Mouse (Mus musculus): Measurements from ENCODE around the gene Rac3. TPM values are rescaled to one million over a fixed set of nuclear protein-coding genes. Genes with fewer than 3 reads are reported as not detected.
A peak's percentile ranks its signal among the peaks of the same experiment; 100 is the strongest.

The Rac3 gene
- total and polyA plus RNA-seq, 2 experiments from 2014 or later = 788 to 808 TPM

GRCm38 (mm10) chr11:120720450-120720849, 820 bp upstream of the Rac3 start:
- Histone ChIP-seq H3K4me3 (ENCODE audit: low read depth, low read length) (peak overlapping the region; percentile 79), H3K27ac (ENCODE audit: low read depth, low read length) (peak overlapping the region; percentile 65), H3K4me1 (ENCODE audit: insufficient read depth, low read length) (peaks cover 8% of the 10 kb centered on the region; the same call in 1 of the 2 replicates), H3K4me2 (ENCODE audit: low read depth, low read length, poor library complexity, severe bottlenecking) (peak overlapping the region; percentile 91), H3K36me3 (ENCODE audit: insufficient read depth, low read length) (peaks cover 33% of the 10 kb centered on the region), H3K9ac (replicated peaks; ENCODE audit: low read length, poor library complexity, severe bottlenecking) (peak overlapping the region; percentile 93), H3K27me3 (ENCODE audit: insufficient read depth, low read length) (no peaks in the 10 kb centered on the region), H3K9me3 (ENCODE audit: low read length) (no peaks in the 10 kb centered on the region)
- peak; percentile 94 for DNase-seq (ENCODE audit: low spot score)
- 9% methylated on average over 17 of the region's 17 CpGs for WGBS
- peak; percentile 97 for TF ChIP-seq CTCF (IDR thresholded peaks at IDR 0.05)
- peak; percentile 38 for ATAC-seq (ENCODE audit: low FRiP score)

GRCm38 (mm10) chr11:120722067-120722630, 879 bp downstream of the Rac3 start:
- peak overlapping the region; percentile 65 for H3K27ac ChIP-seq (ENCODE audit: low read depth, low read length)
- H3K9ac ChIP-seq (replicated peaks; ENCODE audit: low read length, poor library complexity, severe bottlenecking) = peak overlapping the region; percentile 93
- H3K4me1 ChIP-seq (ENCODE audit: insufficient read depth, low read length) = peaks cover 12% of the 10 kb centered on the region; the same call in 1 of the 2 replicates
- DNase-seq (ENCODE audit: low spot score) (peak; percentile 29), ATAC-seq (ENCODE audit: low FRiP score) (peak; percentile 15; the same call in 1 of the 2 replicates)
- H3K4me3 ChIP-seq (ENCODE audit: low read depth, low read length) = peak overlapping the region; percentile 79
- peaks cover 30% of the 10 kb centered on the region for H3K36me3 ChIP-seq (ENCODE audit: insufficient read depth, low read length)
- H3K9me3 ChIP-seq (ENCODE audit: low read length) = no peaks in the 10 kb centered on the region
- peak; percentile 44 for TF ChIP-seq CTCF (IDR thresholded peaks at IDR 0.05)
- peak overlapping the region; percentile 91 for H3K4me2 ChIP-seq (ENCODE audit: low read depth, low read length, poor library complexity, severe bottlenecking)
- 16% methylated on average over 21 of the region's 21 CpGs for WGBS
- no peaks in the 10 kb centered on the region for H3K27me3 ChIP-seq (ENCODE audit: insufficient read depth, low read length)

- no peak overlapping the region for H3K9ac ChIP-seq (replicated peaks; ENCODE audit: low read length, poor library complexity, severe bottlenecking)
- no peak for DNase-seq (ENCODE audit: low spot score)
- 86% methylated on average over 11 of the region's 11 CpGs for WGBS
These were observed 1.6 kb downstream of the Rac3 start for GRCm38 (mm10) chr11:120722761-120723382.

GRCm38 (mm10) chr11:120723509-120723908, 2.2 kb downstream of the Rac3 start:
- Histone ChIP-seq H3K27me3 (ENCODE audit: insufficient read depth, low read length) (no peaks in the 10 kb centered on the region), H3K27ac (ENCODE audit: low read depth, low read length) (no peak overlapping the region), H3K36me3 (ENCODE audit: insufficient read depth, low read length) (peaks cover 16% of the 10 kb centered on the region), H3K4me2 (ENCODE audit: low read depth, low read length, poor library complexity, severe bottlenecking) (no peak overlapping the region), H3K9me3 (ENCODE audit: low read length) (no peaks in the 10 kb centered on the region), H3K4me3 (ENCODE audit: low read depth, low read length) (no peak overlapping the region), H3K4me1 (ENCODE audit: insufficient read depth, low read length) (peaks cover 12% of the 10 kb centered on the region; the same call in 1 of the 2 replicates), H3K9ac (replicated peaks; ENCODE audit: low read length, poor library complexity, severe bottlenecking) (no peak overlapping the region)
- no peak for TF ChIP-seq CTCF (IDR thresholded peaks at IDR 0.05)
- 84% methylated on average over 7 of the region's 7 CpGs for WGBS
- ATAC-seq (ENCODE audit: low FRiP score) (no peak), DNase-seq (ENCODE audit: low spot score) (no peak)

More at GRCm38 (mm10) chr11:120722761-120723382, 1.6 kb downstream of the Rac3 start:
- H3K27me3 ChIP-seq (ENCODE audit: insufficient read depth, low read length) = no peaks in the 10 kb centered on the region
- H3K9me3 ChIP-seq (ENCODE audit: low read length) = no peaks in the 10 kb centered on the region
- TF ChIP-seq CTCF (IDR thresholded peaks at IDR 0.05) = no peak
- H3K36me3 ChIP-seq (ENCODE audit: insufficient read depth, low read length) = peaks cover 22% of the 10 kb centered on the region
- H3K27ac ChIP-seq (ENCODE audit: low read depth, low read length) = no peak overlapping the region
- H3K4me3 ChIP-seq (ENCODE audit: low read depth, low read length) = peak overlapping the region; percentile 79; the same call in 1 of the 2 replicates
- H3K4me2 ChIP-seq (ENCODE audit: low read depth, low read length, poor library complexity, severe bottlenecking) = peak overlapping the region; percentile 91
- peaks cover 12% of the 10 kb centered on the region; the same call in 1 of the 2 replicates for H3K4me1 ChIP-seq (ENCODE audit: insufficient read depth, low read length)
- no peak for ATAC-seq (ENCODE audit: low FRiP score)

- Histone ChIP-seq H3K9ac (replicated peaks; ENCODE audit: low read length, poor library complexity, severe bottlenecking) (peak overlapping the region; percentile 51; the same call in 1 of the 2 replicates), H3K36me3 (ENCODE audit: insufficient read depth, low read length) (peaks cover 9% of the 10 kb centered on the region), H3K9me3 (ENCODE audit: low read length) (no peaks in the 10 kb centered on the region), H3K27me3 (ENCODE audit: insufficient read depth, low read length) (no peaks in the 10 kb centered on the region), H3K4me1 (ENCODE audit: insufficient read depth, low read length) (peaks cover 12% of the 10 kb centered on the region; the same call in 1 of the 2 replicates), H3K4me2 (ENCODE audit: low read depth, low read length, poor library complexity, severe bottlenecking) (peak overlapping the region; percentile 66), H3K4me3 (ENCODE audit: low read depth, low read length) (peak overlapping the region; percentile 39), H3K27ac (ENCODE audit: low read depth, low read length) (no peak overlapping the region)
- ATAC-seq (ENCODE audit: low FRiP score) = peak; percentile 21
- 20% methylated on average over 33 of the region's 36 CpGs for WGBS
- TF ChIP-seq CTCF (IDR thresholded peaks at IDR 0.05) = no peak
- no peak for DNase-seq (ENCODE audit: low spot score)
These were observed 5.2 kb downstream of the Rac3 start for GRCm38 (mm10) chr11:120726243-120727168.
